Mouse (Mus musculus) myocyte (in vitro differentiated cells): ENCODE results near the gene Gm28308. TPM values are rescaled to one million over a fixed set of nuclear protein-coding genes. Genes with fewer than 3 reads are reported as not detected.

Experiments used
- H3K27me3 ChIP-seq: one replicate; pipeline ENCODE4 v1.6.1; 2011; ENCODE audit not compliant: control insufficient read depth, insufficient read depth, insufficient read length
- H3K36me3 ChIP-seq: one replicate; pipeline ENCODE4 v1.6.1; 2011; ENCODE audit not compliant: control insufficient read depth, insufficient read depth
- H3K4me2 ChIP-seq: one replicate; pipeline ENCODE4 v1.6.1; 2011; ENCODE audit warnings: low read depth, control low read depth
- H3K4me3 ChIP-seq: one replicate; pipeline ENCODE4 v1.5.1; 2011; ENCODE audit warnings: mild to moderate bottlenecking, control low read depth, moderate library complexity
- H3K79me2 ChIP-seq: one replicate; pipeline ENCODE4 v1.6.1; 2011; ENCODE audit not compliant: control insufficient read depth, insufficient read depth
- H3ac ChIP-seq: one replicate; pipeline ENCODE4 v1.6.1; 2011; ENCODE audit not compliant: control insufficient read depth, insufficient read length
- CEBPB ChIP-seq: IDR thresholded peaks from 2 replicates; pipeline ENCODE4 v1.6.1; 2011; ENCODE audit warnings: mild to moderate bottlenecking, moderate library complexity; ENCODE audit not compliant: poor library complexity, insufficient read depth, severe bottlenecking
- E2F4 ChIP-seq: IDR thresholded peaks from one replicate; pipeline ENCODE4 v1.6.1; 2011; ENCODE audit warnings: mild to moderate bottlenecking, control low read depth, moderate library complexity; ENCODE audit not compliant: insufficient read depth
- MAX ChIP-seq: IDR thresholded peaks from one replicate; pipeline ENCODE4 v1.6.1; 2011; ENCODE audit warnings: low read depth, mild to moderate bottlenecking, control low read depth
- MYOD1 ChIP-seq, 3 experiments: IDR thresholded peaks; one replicate each; pipeline ENCODE4 v1.6.1; 2011; ENCODE audit warnings: control low read depth in 2 of 3, low read depth in 2 of 3, mild to moderate bottlenecking in 2 of 3, moderate library complexity in 1 of 3; ENCODE audit not compliant: insufficient read length in 2 of 3, control insufficient read depth in 1 of 3
- MYOG ChIP-seq, 3 experiments: IDR thresholded peaks; one replicate each; pipeline ENCODE4 v1.6.1; 2011; ENCODE audit warnings: control low read depth in 2 of 3, low read depth in 2 of 3, mild to moderate bottlenecking in 2 of 3; ENCODE audit not compliant: insufficient read length in 2 of 3, control insufficient read depth in 1 of 3, insufficient read depth in 1 of 3
- POLR2A ChIP-seq: IDR thresholded peaks from one replicate; pipeline ENCODE4 v1.6.1; 2011; ENCODE audit warnings: low read depth, mild to moderate bottlenecking, control low read depth, moderate library complexity; ENCODE audit not compliant: insufficient read length
- POLR2AphosphoS2 ChIP-seq: IDR thresholded peaks from one replicate; pipeline ENCODE4 v1.6.1; 2011; ENCODE audit warnings: low read depth, control low read depth; ENCODE audit not compliant: insufficient read length
- REST ChIP-seq: IDR thresholded peaks from one replicate; pipeline ENCODE4 v1.6.1; 2011; ENCODE audit warnings: mild to moderate bottlenecking, control low read depth, moderate library complexity; ENCODE audit not compliant: insufficient read depth, insufficient read length
- SRF ChIP-seq: IDR thresholded peaks from one replicate; pipeline ENCODE4 v1.6.1; 2011; ENCODE audit warnings: low read depth; ENCODE audit not compliant: control insufficient read depth, insufficient read length
- TCF12 ChIP-seq: IDR thresholded peaks from one replicate; pipeline ENCODE4 v1.6.1; 2011; ENCODE audit warnings: mild to moderate bottlenecking, control low read depth; ENCODE audit not compliant: poor library complexity, insufficient read depth, severe bottlenecking
- TCF3 ChIP-seq: IDR thresholded peaks from one replicate; pipeline ENCODE4 v1.6.1; 2011; ENCODE audit warnings: low read depth, control low read depth; ENCODE audit not compliant: insufficient read length
- USF1 ChIP-seq: IDR thresholded peaks from one replicate; pipeline ENCODE4 v1.6.1; 2011; ENCODE audit warnings: low read depth, mild to moderate bottlenecking, control low read depth, moderate library complexity
- polyA plus RNA-seq: library from polyadenylated mRNA; unstranded; fragments of >200 nt; fragmentation: generic; extraction: Trizol; gene quantifications from one replicate; pipeline ENCODE4 v1.2.1, GENCODE M21; 2012; ENCODE audit warnings: missing spikeins

Gm28308 gene
- polyA plus RNA-seq, 1 experiment, result 0.52 TPM

DNA sequence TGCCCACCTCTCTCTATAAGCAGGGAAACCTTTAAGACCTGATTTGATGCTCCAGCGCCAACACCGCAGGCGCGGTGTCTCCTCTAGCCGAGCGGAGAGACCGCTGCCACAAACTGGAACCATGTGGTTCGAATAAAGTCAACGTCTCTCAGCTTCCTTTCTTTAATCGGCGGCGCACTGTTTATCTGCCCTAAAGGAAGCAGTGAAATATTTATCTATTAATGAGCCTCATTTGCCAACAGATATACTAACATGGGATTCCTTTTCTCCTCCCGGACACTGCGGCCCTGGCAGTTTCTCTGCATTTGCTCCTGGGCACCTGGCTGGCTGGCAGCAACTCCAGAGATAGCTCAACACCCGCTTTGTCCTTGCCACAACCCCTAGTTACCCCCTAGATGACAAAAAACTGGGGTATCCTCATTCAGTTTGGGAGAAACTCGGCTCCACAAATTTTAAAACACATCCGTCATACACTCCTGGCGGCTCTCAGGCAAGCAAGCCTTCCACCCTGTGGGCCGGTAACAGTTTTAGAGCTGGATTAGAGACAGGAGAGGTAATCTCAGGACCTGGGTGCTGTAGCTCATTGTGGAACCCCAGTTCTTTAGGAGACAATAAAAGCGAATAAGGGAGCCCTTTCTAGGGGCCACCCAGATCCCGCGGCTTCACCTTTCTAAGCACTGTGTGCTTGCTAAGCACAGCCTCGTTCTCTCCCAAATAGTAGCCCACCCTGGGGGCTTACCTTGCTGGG lies 4.9 kb upstream of the Gm28308 start:
- peak overlapping the region; percentile 88 for H3K4me2 ChIP-seq
- H3K4me3 ChIP-seq, result peak overlapping the region; percentile 89
- TF ChIP-seq E2F4, result no peak
- TF ChIP-seq POLR2A, result no peak
- no peak for TF ChIP-seq MYOG (IDR thresholded peaks at IDR 0.05; ENCODE audit: control insufficient read depth in 1 of 3, insufficient read depth in 1 of 3, insufficient read length in 2 of 3, low read depth in 2 of 3)
- TF ChIP-seq POLR2AphosphoS2, result no peak
- TF ChIP-seq MAX, result no peak
- no peak for TF ChIP-seq TCF12
- TF ChIP-seq MYOD1 (IDR thresholded peaks at IDR 0.05; ENCODE audit: control insufficient read depth in 1 of 3, insufficient read length in 2 of 3, low read depth in 2 of 3), result no peak
- no peak for TF ChIP-seq TCF3
- no peak for TF ChIP-seq USF1
- no peaks in the 10 kb centered on the region for H3K36me3 ChIP-seq
- H3ac ChIP-seq, result no peak overlapping the region
- H3K27me3 ChIP-seq, result no peaks in the 10 kb centered on the region
- H3K79me2 ChIP-seq, result peaks cover 21% of the 10 kb centered on the region

DNA sequence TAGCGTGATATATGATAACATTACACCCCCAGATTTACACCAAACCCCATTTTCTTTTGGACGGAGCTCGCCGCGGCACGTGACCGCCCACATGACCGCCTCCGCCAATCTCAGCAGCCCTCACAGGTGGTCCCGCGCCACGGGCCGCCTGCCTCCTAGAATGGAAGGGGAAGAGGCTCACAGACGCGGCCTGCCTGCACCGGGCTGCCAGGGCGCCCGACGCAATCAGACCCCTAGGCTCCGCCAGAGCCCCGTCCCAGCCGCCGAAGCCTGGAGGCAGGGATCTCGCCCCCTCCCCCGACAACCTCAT lies 4.3 kb upstream of the Gm28308 start:
- TF ChIP-seq USF1 (peak; percentile 95), POLR2AphosphoS2 (peak; percentile 83), REST (no peak), MAX (no peak), TCF3 (no peak), MYOG (IDR thresholded peaks at IDR 0.05; ENCODE audit: control insufficient read depth in 1 of 3, insufficient read depth in 1 of 3, insufficient read length in 2 of 3, low read depth in 2 of 3) (peak in 2 of 3 experiments; percentile 30 to 42), E2F4 (no peak), MYOD1 (IDR thresholded peaks at IDR 0.05; ENCODE audit: control insufficient read depth in 1 of 3, insufficient read length in 2 of 3, low read depth in 2 of 3) (peak in 2 of 3 experiments; percentile 51 to 67), SRF (no peak), CEBPB (no peak), TCF12 (no peak), POLR2A (peak; percentile 84)
- H3ac ChIP-seq, result peak overlapping the region; percentile 46
- H3K36me3 ChIP-seq, result no peaks in the 10 kb centered on the region
- peak overlapping the region; percentile 88 for H3K4me2 ChIP-seq
- peak overlapping the region; percentile 89 for H3K4me3 ChIP-seq
- H3K79me2 ChIP-seq, result peaks cover 17% of the 10 kb centered on the region
- H3K27me3 ChIP-seq, result no peaks in the 10 kb centered on the region

DNA sequence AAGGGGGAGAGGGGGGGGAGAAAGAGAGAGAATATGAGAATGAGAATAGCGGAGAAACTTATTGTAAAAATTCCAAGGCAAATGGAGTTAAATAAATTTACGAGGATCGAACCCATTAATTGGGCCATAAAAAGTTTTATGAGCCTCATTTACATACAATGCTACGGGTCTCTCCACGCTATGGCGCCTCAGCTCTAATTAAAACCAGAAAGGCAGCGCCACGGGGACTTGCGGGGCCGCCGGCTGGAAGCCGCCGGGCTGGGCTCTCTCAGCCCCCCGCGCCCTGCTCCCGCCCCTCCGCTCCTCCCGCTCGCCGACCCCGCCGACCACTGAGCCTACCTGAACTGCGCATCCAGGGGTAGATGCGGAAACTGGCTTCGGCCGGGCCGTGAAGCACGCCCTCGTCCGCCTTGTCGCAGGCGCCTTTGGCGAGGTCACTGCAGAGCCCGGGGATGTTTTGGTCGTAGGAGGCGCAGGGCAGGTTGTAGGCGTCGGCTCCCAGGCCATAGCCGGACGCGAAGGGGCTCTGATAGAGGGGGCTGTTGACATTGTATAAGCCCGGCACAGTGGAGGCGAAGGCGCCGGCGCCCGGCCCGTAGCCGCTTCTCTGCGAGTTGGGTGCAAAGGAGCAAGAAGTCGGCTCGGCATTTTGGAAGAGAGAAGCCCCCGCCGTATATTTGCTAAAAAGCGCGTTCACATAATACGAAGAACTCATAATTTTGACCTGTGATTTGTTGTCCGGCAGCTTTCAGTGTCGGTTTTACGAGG lies 3.7 kb upstream of the Gm28308 start:
- Histone ChIP-seq H3K27me3 (no peaks in the 10 kb centered on the region), H3K4me3 (peak overlapping the region; percentile 89), H3K36me3 (no peaks in the 10 kb centered on the region), H3K79me2 (peaks cover 16% of the 10 kb centered on the region), H3K4me2 (peak overlapping the region; percentile 88), H3ac (peak overlapping the region; percentile 46)
- peak; percentile 67 for TF ChIP-seq POLR2A
- TF ChIP-seq POLR2AphosphoS2, result peak; percentile 64
- TF ChIP-seq REST, result no peak
- no peak for TF ChIP-seq E2F4
- TF ChIP-seq TCF3, result no peak

DNA sequence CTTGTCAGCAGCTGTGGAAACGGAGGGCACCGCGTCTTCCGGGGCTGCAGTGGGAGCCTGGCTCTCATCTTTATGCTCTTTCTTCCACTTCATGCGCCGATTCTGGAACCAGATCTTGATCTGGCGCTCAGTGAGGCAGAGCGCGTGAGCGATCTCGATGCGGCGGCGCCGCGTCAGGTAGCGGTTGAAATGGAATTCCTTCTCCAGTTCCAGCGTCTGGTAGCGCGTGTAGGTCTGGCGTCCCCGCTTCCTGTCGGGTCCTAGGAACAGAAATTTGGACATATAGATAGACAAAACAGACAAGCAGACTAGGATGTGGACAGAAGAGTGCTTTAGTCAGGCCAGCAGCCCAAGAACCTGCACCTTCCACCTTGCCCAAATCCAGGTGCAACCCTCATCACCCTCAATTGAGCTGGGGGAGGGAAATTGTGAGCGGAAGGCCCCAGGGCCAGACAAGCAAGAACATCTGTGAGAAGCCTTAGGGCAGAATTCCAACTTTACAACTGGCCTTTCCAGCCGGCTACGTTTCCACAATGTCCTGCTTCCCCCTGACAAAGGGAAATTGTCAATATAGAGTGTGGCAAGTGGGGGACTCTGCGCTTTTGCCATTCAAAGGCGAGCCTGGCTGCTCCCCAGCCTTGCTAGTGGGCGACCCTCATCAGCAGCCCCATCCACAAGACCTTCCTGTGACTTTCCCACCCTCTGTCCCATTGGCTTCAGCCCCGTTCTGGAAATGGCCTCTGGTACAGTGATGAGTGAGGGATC lies 2.8 kb upstream of the Gm28308 start:
- Histone ChIP-seq H3K36me3 (no peaks in the 10 kb centered on the region), H3ac (no peak overlapping the region), H3K4me3 (peak overlapping the region; percentile 89), H3K79me2 (peaks cover 22% of the 10 kb centered on the region), H3K4me2 (peak overlapping the region; percentile 88), H3K27me3 (no peaks in the 10 kb centered on the region)
- TF ChIP-seq POLR2A (peak; percentile 7), TCF12 (no peak)
